Mouse (Mus musculus) liver, postnatal 0 days (tissue): ENCODE data around the gene Casp2. TPM values are rescaled to one million over a fixed set of nuclear protein-coding genes. Genes with fewer than 3 reads are reported as not detected.

ENCODE experiments used
- ATAC-seq: fragments of 200-750 bp; cut with Nextera tagmentation; 2 replicates; pipeline ENCODE4 v1.8.0; 2017; ENCODE audit warnings: mild to moderate bottlenecking, moderate library complexity
- DNase-seq: peaks from one replicate; pipeline ENCODE4 v3.0.0-alpha.2; 2016
- H3K27ac ChIP-seq: fragments of 300-500 bp; sonication (generic); 2 replicates; pipeline ENCODE4 v1.5.1; 2014; ENCODE audit warnings: antibody characterized with exemption, moderate library complexity, mild to moderate bottlenecking, low read depth
- H3K27me3 ChIP-seq: fragments of 300-500 bp; sonication (generic); 2 replicates; pipeline ENCODE4 v1.6.1; 2014; ENCODE audit warnings: low read length, control low read depth, mixed read lengths; ENCODE audit not compliant: insufficient read depth
- H3K36me3 ChIP-seq: fragments of 300-500 bp; sonication (generic); replicated peaks from 2 replicates; pipeline ENCODE4 v1.6.1; 2014; ENCODE audit warnings: mild to moderate bottlenecking, control low read depth, low read length, moderate library complexity, mixed read lengths; ENCODE audit not compliant: insufficient read depth
- H3K4me1 ChIP-seq: fragments of 300-500 bp; sonication (generic); 2 replicates; pipeline ENCODE4 v1.6.1; 2014; ENCODE audit warnings: antibody characterized with exemption, mild to moderate bottlenecking, control low read depth; ENCODE audit not compliant: insufficient read depth
- H3K4me2 ChIP-seq: fragments of 300-500 bp; sonication (generic); 2 replicates; pipeline ENCODE4 v1.6.1; 2014; ENCODE audit warnings: low read depth, mild to moderate bottlenecking, low read length, moderate library complexity, mixed read lengths
- H3K4me3 ChIP-seq: fragments of 300-500 bp; sonication (generic); 2 replicates; pipeline ENCODE4 v1.5.1; 2014; ENCODE audit warnings: low read depth, low read length
- H3K9ac ChIP-seq: fragments of 300-500 bp; sonication (generic); replicated peaks from 2 replicates; pipeline ENCODE4 v1.6.1; 2014; ENCODE audit warnings: mild to moderate bottlenecking, moderate library complexity
- H3K9me3 ChIP-seq: fragments of 300-500 bp; sonication (generic); 2 replicates; pipeline ENCODE4 v1.6.1; 2016; ENCODE audit warnings: mild to moderate bottlenecking, control low read depth, low read length, mixed read lengths
- CTCF ChIP-seq: sonication (generic); IDR thresholded peaks from 2 replicates; pipeline ENCODE4 v1.5.1; 2016; ENCODE audit warnings: antibody characterized with exemption, low read depth
- EP300 ChIP-seq: IDR thresholded peaks from 2 replicates; pipeline ENCODE4 v1.6.1; 2016; ENCODE audit warnings: antibody characterized with exemption, low read depth, mild to moderate bottlenecking
- WGBS: fragments of 180-500 bp; shearing (Covaris S2); extraction: QIAGEN DNeasy Blood & Tissue Kit; methylation state at CpG from one replicate; pipeline ENCODE4 v1.1.7; 2014; ENCODE audit not compliant: insufficient replicate concordance; 5-methylcytosine and 5-hydroxymethylcytosine counted together
- polyA plus RNA-seq: library from polyadenylated mRNA; unstranded; fragments of >200 nt; fragmentation: Nextera tagmentation; extraction: Ambion mirVana; gene quantifications from 2 replicates; pipeline ENCODE4 v1.2.1, GENCODE M21; 2015

Gene Casp2
- polyA plus RNA-seq, 1 experiment from 2014 or later: 11.1 TPM

- H3K27me3 ChIP-seq: no peaks in the 10 kb centered on the region
- H3K4me1 ChIP-seq: no peaks in the 10 kb centered on the region
- H3K36me3 ChIP-seq: no peaks in the 10 kb centered on the region
- H3K9me3 ChIP-seq: no peaks in the 10 kb centered on the region
- TF ChIP-seq EP300 (no peak), CTCF (no peak)
- no peak overlapping the region for H3K27ac ChIP-seq
- H3K9ac ChIP-seq: no peak overlapping the region
- no peak overlapping the region for H3K4me2 ChIP-seq
- no peak overlapping the region for H3K4me3 ChIP-seq
- WGBS: 79% methylated on average over 3 of the region's 3 CpGs
- DNase-seq (no peak), ATAC-seq (no peak)
Measured at GRCm38 (mm10) chr6:42231191-42231590, 33.6 kb upstream of the Casp2 start.

DNA sequence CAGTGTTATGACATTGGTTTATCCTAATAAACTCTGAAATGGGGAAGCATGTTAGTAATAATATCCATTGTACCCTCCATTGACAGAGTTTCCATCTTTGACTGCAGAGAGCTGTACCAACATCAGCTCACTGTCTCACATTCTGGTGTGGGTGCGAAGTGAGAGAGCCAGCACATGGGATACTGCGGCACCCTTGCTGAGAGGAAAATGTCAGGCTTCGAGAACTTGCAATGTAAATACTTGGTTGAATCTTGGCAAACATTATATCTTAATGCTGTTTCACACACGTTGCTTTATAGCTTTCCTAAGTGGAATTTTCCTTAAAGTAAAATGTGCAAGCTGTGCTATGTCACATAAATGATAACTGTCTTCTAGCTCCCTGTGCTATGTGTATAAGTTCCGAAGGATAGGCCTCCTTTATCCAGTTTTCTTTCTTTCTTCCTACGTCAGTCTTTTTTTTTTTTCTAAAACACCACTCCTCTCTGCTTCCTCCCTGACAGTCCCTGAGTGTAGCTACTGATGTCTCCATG lies 27.4 kb upstream of the Casp2 start:
- Histone ChIP-seq H3K9me3 (no peaks in the 10 kb centered on the region), H3K9ac (no peak overlapping the region), H3K4me1 (no peaks in the 10 kb centered on the region), H3K27ac (no peak overlapping the region), H3K4me3 (no peak overlapping the region), H3K27me3 (no peaks in the 10 kb centered on the region), H3K4me2 (no peak overlapping the region), H3K36me3 (no peaks in the 10 kb centered on the region)
- ATAC-seq: no peak
- 71% methylated on average over 6 of the region's 6 CpGs for WGBS
- no peak for DNase-seq
- TF ChIP-seq CTCF: no peak

- no peaks in the 10 kb centered on the region for H3K36me3 ChIP-seq
- no peaks in the 10 kb centered on the region for H3K9me3 ChIP-seq
- no peak for DNase-seq
- WGBS: 65% methylated on average over 6 of the region's 6 CpGs
- no peak overlapping the region for H3K4me2 ChIP-seq
- no peak for ATAC-seq
- H3K9ac ChIP-seq: no peak overlapping the region
- H3K4me3 ChIP-seq: no peak overlapping the region
- peaks cover 7% of the 10 kb centered on the region for H3K4me1 ChIP-seq
- H3K27me3 ChIP-seq: no peaks in the 10 kb centered on the region
- H3K27ac ChIP-seq: no peak overlapping the region
- TF ChIP-seq EP300: no peak
- no peak for TF ChIP-seq CTCF
Measured at GRCm38 (mm10) chr6:42241311-42242045, 23.3 kb upstream of the Casp2 start.

GRCm38 (mm10) chr6:42245711-42246353 lies 19.0 kb upstream of the Casp2 start, which contains the start of gene Gstk1:
Gstk1 (plus strand) TSS chr6:42245935.
- TF ChIP-seq CTCF (no peak), EP300 (no peak)
- 4% methylated on average over 28 of the region's 28 CpGs for WGBS
- peak; percentile 100 for ATAC-seq
- peak; percentile 90 for DNase-seq
- Histone ChIP-seq H3K9ac (peak within 1 kb of the TSS; percentile 55; the same call in 1 of the 2 replicates), H3K9me3 (no peaks in the 10 kb centered on the region), H3K4me1 (peaks cover 9% of the 10 kb centered on the region), H3K4me3 (peak within 1 kb of the TSS; percentile 53), H3K36me3 (no peaks in the 10 kb centered on the region), H3K27ac (peak within 1 kb of the TSS; percentile 73), H3K4me2 (peak within 1 kb of the TSS; percentile 86), H3K27me3 (no peaks in the 10 kb centered on the region)

GRCm38 (mm10) chr6:42247173-42247572 lies 17.6 kb upstream of the Casp2 start:
- no peaks in the 10 kb centered on the region for H3K36me3 ChIP-seq
- WGBS: 23% methylated on average over 8 of the region's 8 CpGs
- TF ChIP-seq EP300 (no peak), CTCF (no peak)
- H3K27ac ChIP-seq: no peak overlapping the region
- H3K4me3 ChIP-seq: no peak overlapping the region
- no peak for ATAC-seq
- no peak for DNase-seq
- H3K27me3 ChIP-seq: no peaks in the 10 kb centered on the region
- no peak overlapping the region for H3K9ac ChIP-seq
- H3K4me1 ChIP-seq: peaks cover 9% of the 10 kb centered on the region
- peak overlapping the region; percentile 86; the same call in 1 of the 2 replicates for H3K4me2 ChIP-seq
- no peaks in the 10 kb centered on the region for H3K9me3 ChIP-seq

DNA sequence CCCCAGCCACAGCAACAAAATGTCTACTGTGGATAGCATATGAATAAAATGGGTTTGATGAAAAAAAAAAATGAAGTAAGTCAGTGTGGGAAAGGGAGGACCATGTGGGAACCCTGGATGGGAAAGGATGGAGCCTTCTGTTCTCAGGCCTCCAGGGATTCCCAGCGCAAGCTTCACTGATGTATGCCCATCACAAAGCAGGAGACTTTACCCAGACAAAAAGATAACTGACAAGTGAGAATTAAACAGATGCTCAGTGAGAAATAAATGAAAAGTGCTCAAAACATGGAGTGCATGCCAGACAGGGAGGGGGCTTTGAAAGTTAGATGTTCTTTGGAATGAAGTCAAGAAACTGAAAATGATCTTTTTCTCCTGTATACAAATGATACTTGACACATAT lies 16.8 kb upstream of the Casp2 start:
- H3K9me3 ChIP-seq: no peaks in the 10 kb centered on the region
- no peak for TF ChIP-seq EP300
- TF ChIP-seq CTCF: no peak
- H3K27ac ChIP-seq: no peak overlapping the region
- DNase-seq: no peak
- H3K36me3 ChIP-seq: no peaks in the 10 kb centered on the region
- no peak overlapping the region for H3K4me3 ChIP-seq
- ATAC-seq: no peak
- peaks cover 9% of the 10 kb centered on the region for H3K4me1 ChIP-seq
- H3K9ac ChIP-seq: no peak overlapping the region
- no peaks in the 10 kb centered on the region for H3K27me3 ChIP-seq
- WGBS: 93% methylated on average over 1 of the region's 1 CpGs
- no peak overlapping the region for H3K4me2 ChIP-seq
